Mouse (Mus musculus): ENCODE results near the gene Tsr1. TPM values are rescaled to one million over a fixed set of nuclear protein-coding genes. Genes with fewer than 3 reads are reported as not detected.
A peak's percentile ranks its signal among the peaks of the same experiment; 100 is the strongest.

Gene Tsr1
- polyA plus RNA-seq (2014; fragmentation: Nextera tagmentation; extraction: Ambion mirVana), result 55.1 and 57.5 TPM in 2 replicates

GRCm38 (mm10) chr11:74897678-74898516, at the start of gene Tsr1:
TSS of gene Tsr1 (plus strand) at chr11:74898071.
- ATAC-seq (ENCODE audit: insufficient read depth) (peak; percentile 90), DNase-seq (peak; percentile 97)
- H3K4me2 ChIP-seq, result peak within 1 kb of the TSS; percentile 98
- WGBS, result under 1% methylated on average over 54 of the region's 54 CpGs
- H3K4me3 ChIP-seq (ENCODE audit: low read depth, low read length), result peak within 1 kb of the TSS; percentile 73
- H3K9ac ChIP-seq, result peak within 1 kb of the TSS; percentile 72
- H3K27me3 ChIP-seq (ENCODE audit: insufficient read depth, low read length), result no peaks in the 10 kb centered on the region
- peak within 1 kb of the TSS; percentile 81 for H3K27ac ChIP-seq (ENCODE audit: low read depth)
- TF ChIP-seq CTCF (IDR thresholded peaks at IDR 0.05; ENCODE audit: low read depth), result no peak
- no peaks in the 10 kb centered on the region for H3K9me3 ChIP-seq (ENCODE audit: low read depth, low read length)
- H3K4me1 ChIP-seq (ENCODE audit: insufficient read depth), result no peaks in the 10 kb centered on the region
- H3K36me3 ChIP-seq (ENCODE audit: insufficient read depth), result peaks cover 35% of the 10 kb centered on the region

GRCm38 (mm10) chr11:74850998-74851661, 46.7 kb upstream of the Tsr1 start:
- Histone ChIP-seq H3K27ac (ENCODE audit: low read depth) (no peak overlapping the region), H3K9me3 (ENCODE audit: low read depth, low read length) (no peaks in the 10 kb centered on the region), H3K4me2 (no peak overlapping the region), H3K27me3 (ENCODE audit: insufficient read depth, low read length) (no peaks in the 10 kb centered on the region), H3K4me3 (ENCODE audit: low read depth, low read length) (no peak overlapping the region), H3K9ac (no peak overlapping the region), H3K4me1 (ENCODE audit: insufficient read depth) (no peaks in the 10 kb centered on the region), H3K36me3 (ENCODE audit: insufficient read depth) (no peaks in the 10 kb centered on the region)
- ATAC-seq (ENCODE audit: insufficient read depth) (no peak), DNase-seq (no peak)
- 77% methylated on average over 14 of the region's 14 CpGs for WGBS
- TF ChIP-seq CTCF (IDR thresholded peaks at IDR 0.05; ENCODE audit: low read depth), result no peak

- TF ChIP-seq CTCF (IDR thresholded peaks at IDR 0.05; ENCODE audit: low read depth), result no peak
- H3K9ac ChIP-seq, result no peak overlapping the region
- ATAC-seq (ENCODE audit: insufficient read depth), result no peak
- 0 out of 2 replicates have a peak, but pooled peaks cover 5% of the 10 kb centered on the region for H3K36me3 ChIP-seq (ENCODE audit: insufficient read depth)
- no peak overlapping the region for H3K27ac ChIP-seq (ENCODE audit: low read depth)
- DNase-seq, result no peak
- H3K4me1 ChIP-seq (ENCODE audit: insufficient read depth), result no peaks in the 10 kb centered on the region
- no peaks in the 10 kb centered on the region for H3K27me3 ChIP-seq (ENCODE audit: insufficient read depth, low read length)
- WGBS, result 84% methylated on average over 9 of the region's 9 CpGs
- H3K4me2 ChIP-seq, result no peak overlapping the region
- H3K9me3 ChIP-seq (ENCODE audit: low read depth, low read length), result no peaks in the 10 kb centered on the region
- H3K4me3 ChIP-seq (ENCODE audit: low read depth, low read length), result no peak overlapping the region
These were observed 40.1 kb upstream of the Tsr1 start for GRCm38 (mm10) chr11:74857756-74858155.

GRCm38 (mm10) chr11:74862129-74862528, 35.7 kb upstream of the Tsr1 start:
- DNase-seq (no peak), ATAC-seq (ENCODE audit: insufficient read depth) (no peak)
- Histone ChIP-seq H3K27ac (ENCODE audit: low read depth) (no peak overlapping the region), H3K4me3 (ENCODE audit: low read depth, low read length) (no peak overlapping the region), H3K36me3 (ENCODE audit: insufficient read depth) (0 out of 2 replicates have a peak, but pooled peaks cover 5% of the 10 kb centered on the region), H3K4me1 (ENCODE audit: insufficient read depth) (no peaks in the 10 kb centered on the region), H3K27me3 (ENCODE audit: insufficient read depth, low read length) (no peaks in the 10 kb centered on the region), H3K4me2 (no peak overlapping the region), H3K9ac (no peak overlapping the region), H3K9me3 (ENCODE audit: low read depth, low read length) (no peaks in the 10 kb centered on the region)
- 71% methylated on average over 5 of the region's 5 CpGs for WGBS
- TF ChIP-seq CTCF (IDR thresholded peaks at IDR 0.05; ENCODE audit: low read depth), result no peak

GRCm38 (mm10) chr11:74863471-74863870, 34.4 kb upstream of the Tsr1 start:
- H3K4me3 ChIP-seq (ENCODE audit: low read depth, low read length), result no peak overlapping the region
- H3K9ac ChIP-seq, result no peak overlapping the region
- no peaks in the 10 kb centered on the region for H3K27me3 ChIP-seq (ENCODE audit: insufficient read depth, low read length)
- no peaks in the 10 kb centered on the region for H3K4me1 ChIP-seq (ENCODE audit: insufficient read depth)
- TF ChIP-seq CTCF (IDR thresholded peaks at IDR 0.05; ENCODE audit: low read depth), result peak; percentile 68
- WGBS, result 19% methylated on average over 11 of the region's 11 CpGs
- H3K9me3 ChIP-seq (ENCODE audit: low read depth, low read length), result no peaks in the 10 kb centered on the region
- H3K27ac ChIP-seq (ENCODE audit: low read depth), result no peak overlapping the region
- DNase-seq, result peak; percentile 65
- 0 out of 2 replicates have a peak overlapping the region, but pooled peaks have one; percentile 24 for H3K4me2 ChIP-seq
- H3K36me3 ChIP-seq (ENCODE audit: insufficient read depth), result 0 out of 2 replicates have a peak, but pooled peaks cover 5% of the 10 kb centered on the region
- no peak for ATAC-seq (ENCODE audit: insufficient read depth)

- H3K27me3 ChIP-seq (ENCODE audit: insufficient read depth, low read length), result no peaks in the 10 kb centered on the region
- H3K27ac ChIP-seq (ENCODE audit: low read depth), result no peak overlapping the region; the same call in 1 of the 2 replicates
- no peak for DNase-seq
- H3K4me2 ChIP-seq, result no peak overlapping the region
- no peaks in the 10 kb centered on the region for H3K4me1 ChIP-seq (ENCODE audit: insufficient read depth)
- H3K36me3 ChIP-seq (ENCODE audit: insufficient read depth), result no peaks in the 10 kb centered on the region
- no peak for ATAC-seq (ENCODE audit: insufficient read depth)
- no peaks in the 10 kb centered on the region for H3K9me3 ChIP-seq (ENCODE audit: low read depth, low read length)
- no peak for TF ChIP-seq CTCF (IDR thresholded peaks at IDR 0.05; ENCODE audit: low read depth)
- H3K4me3 ChIP-seq (ENCODE audit: low read depth, low read length), result no peak overlapping the region
- 80% methylated on average over 9 of the region's 9 CpGs for WGBS
- no peak overlapping the region for H3K9ac ChIP-seq
These were observed 33.5 kb upstream of the Tsr1 start for GRCm38 (mm10) chr11:74864421-74864820.

- H3K36me3 ChIP-seq (ENCODE audit: insufficient read depth), result no peaks in the 10 kb centered on the region
- H3K4me2 ChIP-seq, result no peak overlapping the region
- ATAC-seq (ENCODE audit: insufficient read depth), result no peak
- H3K27me3 ChIP-seq (ENCODE audit: insufficient read depth, low read length), result no peaks in the 10 kb centered on the region
- H3K27ac ChIP-seq (ENCODE audit: low read depth), result no peak overlapping the region
- no peak overlapping the region for H3K9ac ChIP-seq
- H3K4me3 ChIP-seq (ENCODE audit: low read depth, low read length), result no peak overlapping the region
- no peaks in the 10 kb centered on the region for H3K9me3 ChIP-seq (ENCODE audit: low read depth, low read length)
- 80% methylated on average over 9 of the region's 9 CpGs for WGBS
- no peak for TF ChIP-seq CTCF (IDR thresholded peaks at IDR 0.05; ENCODE audit: low read depth)
- H3K4me1 ChIP-seq (ENCODE audit: insufficient read depth), result no peaks in the 10 kb centered on the region
- DNase-seq, result no peak
These were observed 32.6 kb upstream of the Tsr1 start for GRCm38 (mm10) chr11:74865252-74865651.
